In genomic region chr1:83161658-83162057, GRCm38 (mm10) we compare ENCODE assay signal across 22 mouse cellular contexts. TPM values are rescaled to one million over a fixed set of nuclear protein-coding genes. Genes with fewer than 3 reads are reported as not detected.
DNase-seq lines count a peak whose midpoint lies in the region; ATAC-seq lines count a peak whose summit lies in the region.
"Had no signal": no experiment of that assay in that cellular context is flagged by ENCODE, and none has a peak within 500 bp of the region (broad histone marks: within the 10 kb centered on the region; RNA-seq: fewer than 3 reads in every experiment).

No protein-coding gene starts in this region.

- H3K9me3 ChIP-seq in midbrain, embryonic 11.5 days (ENCODE audit: control insufficient read depth, low read length), result no peaks in the 10 kb centered on the region
- no peaks in the 10 kb centered on the region for H3K9me3 ChIP-seq in midbrain, embryonic 10.5 days (replicated peaks)
- no peaks in the 10 kb centered on the region for H3K9me3 ChIP-seq in kidney, embryonic 14.5 days (ENCODE audit: control insufficient read depth, low read length)
- H3K9me3 ChIP-seq in hindbrain, embryonic 14.5 days (ENCODE audit: control insufficient read depth, low read length), result no peaks in the 10 kb centered on the region
- H3K9me3 ChIP-seq: embryonic facial prominence, embryonic 15.5 days; forebrain, embryonic 10.5 days; heart, embryonic 13.5 days had no signal

- DNase-seq in midbrain, embryonic 11.5 days (ENCODE audit: low spot score, missing footprints), result peak; percentile 23
- no peak for DNase-seq in midbrain, embryonic 10.5 days (ENCODE audit: low spot score)
- DNase-seq in kidney, postnatal 10 days, result peak; percentile 49
- peak; percentile 31 to 58 for DNase-seq in kidney, postnatal 4 days
- no peak for DNase-seq in embryo, embryonic 10.5 days (ENCODE audit: low spot score)
- DNase-seq in hindbrain, embryonic 14.5 days (ENCODE audit: low spot score), result no peak
- DNase-seq: adrenal gland, adult 2 months; adrenal gland, postnatal 25 days; cerebellum, adult 18-20 months; cerebellum, adult 9-11 months; embryo, embryonic 11 days; gastrocnemius, postnatal 36 days; heart, postnatal 36 days had no signal

- WGBS in midbrain, embryonic 11.5 days, result 75% methylated on average over 3 of the region's 3 CpGs
- WGBS in midbrain, embryonic 10.5 days, result 84% methylated on average over 3 of the region's 3 CpGs
- 43% methylated on average over 3 of the region's 3 CpGs for WGBS in kidney, embryonic 14.5 days
- WGBS in hindbrain, embryonic 14.5 days, result 73% methylated on average over 3 of the region's 3 CpGs

- no peak overlapping the region for H3K27ac ChIP-seq in midbrain, embryonic 11.5 days (ENCODE audit: low read depth, low read length)
- no peak overlapping the region for H3K27ac ChIP-seq in midbrain, embryonic 10.5 days (replicated peaks)
- H3K27ac ChIP-seq in kidney, embryonic 14.5 days (ENCODE audit: low read depth, low read length), result no peak overlapping the region
- H3K27ac ChIP-seq in hindbrain, embryonic 14.5 days, result no peak overlapping the region
- H3K27ac ChIP-seq: embryonic facial prominence, embryonic 15.5 days; forebrain, embryonic 10.5 days; heart, embryonic 13.5 days had no signal

- H3K36me3 ChIP-seq in midbrain, embryonic 11.5 days (ENCODE audit: control insufficient read depth, insufficient read depth, low read length), result no peaks in the 10 kb centered on the region
- no peaks in the 10 kb centered on the region for H3K36me3 ChIP-seq in midbrain, embryonic 10.5 days
- no peaks in the 10 kb centered on the region for H3K36me3 ChIP-seq in kidney, embryonic 14.5 days (ENCODE audit: control insufficient read depth, insufficient read depth, low read length)
- no peaks in the 10 kb centered on the region for H3K36me3 ChIP-seq in hindbrain, embryonic 14.5 days (replicated peaks; ENCODE audit: control insufficient read depth, insufficient read depth)
- H3K36me3 ChIP-seq: embryonic facial prominence, embryonic 15.5 days; forebrain, embryonic 10.5 days; heart, embryonic 13.5 days had no signal

- H3K9ac ChIP-seq in midbrain, embryonic 11.5 days (ENCODE audit: low read length), result no peak overlapping the region
- no peak overlapping the region for H3K9ac ChIP-seq in kidney, embryonic 14.5 days (ENCODE audit: low read depth, low read length)
- H3K9ac ChIP-seq in hindbrain, embryonic 14.5 days, result no peak overlapping the region
- H3K9ac ChIP-seq: embryonic facial prominence, embryonic 15.5 days; heart, embryonic 13.5 days had no signal

- H3K4me2 ChIP-seq in midbrain, embryonic 11.5 days, result no peak overlapping the region
- H3K4me2 ChIP-seq in kidney, embryonic 14.5 days (replicated peaks; ENCODE audit: low read depth, low read length), result no peak overlapping the region
- H3K4me2 ChIP-seq in hindbrain, embryonic 14.5 days (replicated peaks), result no peak overlapping the region
- H3K4me2 ChIP-seq: embryonic facial prominence, embryonic 15.5 days; heart, embryonic 13.5 days had no signal

- no peak for ATAC-seq in midbrain, embryonic 11.5 days (ENCODE audit: low FRiP score)
- ATAC-seq in kidney, embryonic 14.5 days (ENCODE audit: low FRiP score, low TSS enrichment), result peak; percentile 63; the same call in 1 of the 2 replicates
- ATAC-seq in hindbrain, embryonic 14.5 days (ENCODE audit: low FRiP score), result no peak
- ATAC-seq: forebrain, embryonic 14.5 days had no signal

- no peaks in the 10 kb centered on the region for H3K27me3 ChIP-seq in midbrain, embryonic 11.5 days (ENCODE audit: control insufficient read depth, insufficient read depth, low read length)
- no peaks in the 10 kb centered on the region for H3K27me3 ChIP-seq in midbrain, embryonic 10.5 days (ENCODE audit: low read depth, poor library complexity, severe bottlenecking)
- no peaks in the 10 kb centered on the region for H3K27me3 ChIP-seq in kidney, embryonic 14.5 days (ENCODE audit: control insufficient read depth, insufficient read depth, low read length)
- H3K27me3 ChIP-seq in hindbrain, embryonic 14.5 days (ENCODE audit: control insufficient read depth, insufficient read depth, low read length), result no peaks in the 10 kb centered on the region
- H3K27me3 ChIP-seq: embryonic facial prominence, embryonic 15.5 days; heart, embryonic 13.5 days had no signal

- H3K4me3 ChIP-seq in midbrain, embryonic 11.5 days (ENCODE audit: low read depth, low read length), result no peak overlapping the region
- H3K4me3 ChIP-seq in midbrain, embryonic 10.5 days, result no peak overlapping the region
- H3K4me3 ChIP-seq in kidney, embryonic 14.5 days (ENCODE audit: low read length), result no peak overlapping the region
- H3K4me3 ChIP-seq in hindbrain, embryonic 14.5 days (replicated peaks; ENCODE audit: low read length), result no peak overlapping the region
- H3K4me3 ChIP-seq: embryonic facial prominence, embryonic 15.5 days; erythroblast, embryonic 14.5 days; forebrain, embryonic 10.5 days; heart, embryonic 13.5 days had no signal

- no peaks in the 10 kb centered on the region for H3K4me1 ChIP-seq in midbrain, embryonic 11.5 days (ENCODE audit: control insufficient read depth, insufficient read depth, low read length)
- H3K4me1 ChIP-seq in midbrain, embryonic 10.5 days, result peaks cover 9% of the 10 kb centered on the region; the same call in 1 of the 2 replicates
- 0 out of 2 replicates have a peak, but pooled peaks cover 3% of the 10 kb centered on the region for H3K4me1 ChIP-seq in kidney, embryonic 14.5 days (ENCODE audit: control insufficient read depth, insufficient read depth, low read length)
- H3K4me1 ChIP-seq in hindbrain, embryonic 14.5 days (replicated peaks; ENCODE audit: control insufficient read depth, insufficient read depth, low read length), result no peaks in the 10 kb centered on the region
- H3K4me1 ChIP-seq: embryonic facial prominence, embryonic 15.5 days had no signal

RNA-seq across cellular contexts. Expression of gene Daw1, which starts 2.1 kb away (rescaled TPM):
- 0.40 TPM in 1 of 2 replicates, not detected in the other for polyA plus RNA-seq in midbrain, embryonic 11.5 days (2014; fragmentation: Nextera tagmentation; extraction: Ambion mirVana)
- 0.11 and 0.21 TPM in 2 replicates for polyA plus RNA-seq in midbrain, embryonic 10.5 days (2016; fragmentation: Nextera tagmentation; extraction: Ambion mirVana)
- polyA plus RNA-seq in kidney, embryonic 14.5 days (2014; fragmentation: Nextera tagmentation; extraction: Ambion mirVana), result 0.36 TPM in 1 of 2 replicates, not detected in the other
- polyA plus RNA-seq in hindbrain, embryonic 14.5 days (2014; fragmentation: Nextera tagmentation; extraction: Ambion mirVana), result 1.2 and 2.0 TPM in 2 replicates
- polyA plus RNA-seq: adrenal gland, adult 2 months; embryonic facial prominence, embryonic 11.5 days; erythroblast, embryonic 14.5 days; heart, embryonic 13.5 days; heart, postnatal 0 days had no signal

RNA-seq across cellular contexts. Expression of gene Ccl20, which starts 45.1 kb away (rescaled TPM):
- polyA plus RNA-seq in midbrain, embryonic 11.5 days (2014; fragmentation: Nextera tagmentation; extraction: Ambion mirVana), result not detected in 2 replicates
- polyA plus RNA-seq in midbrain, embryonic 10.5 days (2016; fragmentation: Nextera tagmentation; extraction: Ambion mirVana), result not detected in 2 replicates
- 1.2 and 1.4 TPM in 2 replicates for polyA plus RNA-seq in kidney, embryonic 14.5 days (2014; fragmentation: Nextera tagmentation; extraction: Ambion mirVana)
- polyA plus RNA-seq in hindbrain, embryonic 14.5 days (2014; fragmentation: Nextera tagmentation; extraction: Ambion mirVana), result not detected in 2 replicates
- polyA plus RNA-seq: adrenal gland, adult 2 months; embryonic facial prominence, embryonic 11.5 days; erythroblast, embryonic 14.5 days; forebrain, embryonic 10.5 days; forebrain, embryonic 14.5 days; heart, postnatal 0 days; hindbrain, embryonic 11.5 days had no signal

Comparison
In these comparisons a context has a peak if more than half of its experiments do, and no peak if none do; other contexts are left out.
1. DNase-seq: peak in midbrain, embryonic 11.5 days (single experiment), kidney, postnatal 10 days (single experiment) and kidney, postnatal 4 days (2 of 2); none in midbrain, embryonic 10.5 days (single experiment), embryo, embryonic 10.5 days (single experiment) and hindbrain, embryonic 14.5 days (single experiment).